Mouse (Mus musculus): ENCODE results near the gene Olfr313. TPM values are rescaled to one million over a fixed set of nuclear protein-coding genes. Genes with fewer than 3 reads are reported as not detected.

The Olfr313 gene
- polyA plus RNA-seq (2014; fragmentation: Illumina TruSeq; extraction: RNeasy Lipid Tissue Mini Kit (QIAGEN cat#74804); ENCODE audit: low read depth, low replicate concordance) = not detected

DNA sequence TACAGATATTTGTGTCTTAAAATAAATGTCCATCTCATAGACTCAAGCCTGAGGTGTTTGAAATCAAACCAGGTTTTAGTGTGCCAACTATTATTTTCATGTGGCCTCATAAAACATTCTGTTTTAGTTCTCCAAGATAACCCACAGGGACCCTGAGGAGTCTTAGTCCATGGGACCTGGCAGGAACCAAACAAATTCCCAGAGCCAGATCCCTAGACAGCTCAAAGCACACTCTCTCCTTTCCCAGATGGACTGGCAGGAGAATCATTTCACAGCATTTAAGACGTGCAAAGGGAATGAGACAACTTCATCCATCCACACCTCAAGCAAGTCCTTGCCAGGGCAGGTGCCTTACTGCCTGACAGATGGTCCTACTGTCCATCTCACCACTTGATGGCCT, at the start of gene Olfr313:
TSS of gene Olfr313 (plus strand) at position 301 of the 400 bp plus-strand sequence.

DNA sequence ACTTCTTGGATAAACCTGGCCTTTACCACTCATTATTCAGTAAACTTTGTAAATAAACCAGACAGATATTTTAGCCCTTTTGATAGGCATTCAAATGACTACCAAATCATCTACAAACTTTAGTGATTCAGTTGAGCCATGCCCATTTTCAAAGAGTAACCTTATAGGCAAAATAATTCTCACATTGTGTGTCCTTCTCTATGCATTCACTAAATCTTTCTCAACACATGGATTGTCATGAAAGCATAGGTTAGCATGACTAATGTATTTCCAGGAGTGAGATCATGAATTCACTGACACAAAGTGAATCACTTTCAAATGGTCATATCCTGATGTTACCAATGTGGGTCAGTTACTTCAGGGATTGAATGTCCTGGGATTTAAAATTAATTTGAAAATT, 41.9 kb upstream of the Olfr313 start, which contains the start of gene Olfr315:
TSS of gene Olfr315 (plus strand) at position 301 of the 400 bp plus-strand sequence.

DNA sequence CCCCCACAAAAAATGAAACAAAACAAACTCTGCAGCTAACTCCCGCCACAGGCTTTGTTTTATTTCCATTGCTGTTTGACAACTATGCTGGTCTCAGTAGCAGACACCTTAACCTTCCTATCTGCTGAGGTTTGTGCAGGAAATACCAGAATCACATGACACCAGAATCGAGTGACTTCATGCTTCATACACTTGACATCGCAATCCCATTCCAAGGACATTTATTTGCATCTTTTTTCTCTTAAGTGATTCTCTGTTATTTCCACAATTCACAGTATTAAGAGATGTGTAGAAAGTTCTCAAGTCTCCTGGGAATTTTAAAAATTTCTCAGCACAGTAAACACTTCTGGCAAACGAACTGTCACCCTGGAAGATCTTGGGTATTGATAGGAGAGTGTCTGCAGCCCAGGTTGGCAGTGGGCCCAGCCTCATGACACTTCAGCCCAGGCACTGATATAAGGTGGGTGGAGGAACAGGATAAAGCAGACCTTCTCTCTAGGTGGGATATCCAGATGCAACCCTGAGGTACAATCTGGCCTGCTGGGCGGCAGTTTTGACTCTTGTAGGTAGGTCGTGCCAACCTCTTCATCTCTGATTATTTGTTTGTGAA, 32.2 kb upstream of the Olfr313 start, which contains the start of gene Olfr314:
TSS of gene Olfr314 (plus strand) at position 473 of the 610 bp plus-strand sequence.

DNA sequence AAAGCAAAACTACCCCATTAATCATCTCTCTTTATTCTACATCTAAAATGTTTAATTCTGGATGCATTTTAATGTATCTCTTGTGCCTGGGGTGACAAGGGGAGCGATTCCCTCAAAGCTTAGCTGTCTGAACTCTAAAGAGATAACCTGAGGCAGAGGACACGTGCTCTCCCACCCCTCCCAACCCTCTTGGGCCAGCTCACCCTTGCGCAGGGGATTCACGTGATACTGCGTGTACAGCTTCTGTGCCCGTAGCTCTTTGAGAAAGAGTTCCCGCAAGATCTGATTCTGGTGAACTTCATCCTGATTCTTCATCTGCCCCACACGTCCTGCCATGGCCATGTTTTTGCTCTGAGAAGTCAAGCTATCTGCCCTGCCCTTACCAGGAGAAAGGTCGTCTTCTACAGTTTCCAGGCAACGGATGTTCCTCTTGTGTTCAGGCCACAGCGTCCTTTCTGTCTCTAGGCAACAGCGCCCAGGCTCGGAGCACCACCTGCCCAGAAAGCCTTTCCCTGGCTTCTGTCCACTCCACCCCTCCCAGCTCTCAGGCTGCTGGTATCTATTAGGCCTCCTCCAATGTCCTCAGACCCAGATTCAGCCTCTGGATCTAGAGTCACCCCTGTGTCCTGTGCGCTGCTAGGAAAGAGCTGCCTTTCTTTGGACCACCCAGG, 13.1 kb upstream of the Olfr313 start, which contains the start of gene Fam183b:
TSS of gene Fam183b (minus strand) at position 403 of the 671 bp plus-strand sequence.

GRCm38 (mm10) chr11:58828937-58829336, 14.1 kb downstream of the Olfr313 start, which contains the start of gene Olfr312:
Olfr312 (plus strand) TSS chr11:58829237.

GRCm38 (mm10) chr11:58838951-58839350, 24.2 kb downstream of the Olfr313 start, which contains the start of gene Olfr311:
Olfr311 (plus strand) TSS chr11:58839251.

DNA sequence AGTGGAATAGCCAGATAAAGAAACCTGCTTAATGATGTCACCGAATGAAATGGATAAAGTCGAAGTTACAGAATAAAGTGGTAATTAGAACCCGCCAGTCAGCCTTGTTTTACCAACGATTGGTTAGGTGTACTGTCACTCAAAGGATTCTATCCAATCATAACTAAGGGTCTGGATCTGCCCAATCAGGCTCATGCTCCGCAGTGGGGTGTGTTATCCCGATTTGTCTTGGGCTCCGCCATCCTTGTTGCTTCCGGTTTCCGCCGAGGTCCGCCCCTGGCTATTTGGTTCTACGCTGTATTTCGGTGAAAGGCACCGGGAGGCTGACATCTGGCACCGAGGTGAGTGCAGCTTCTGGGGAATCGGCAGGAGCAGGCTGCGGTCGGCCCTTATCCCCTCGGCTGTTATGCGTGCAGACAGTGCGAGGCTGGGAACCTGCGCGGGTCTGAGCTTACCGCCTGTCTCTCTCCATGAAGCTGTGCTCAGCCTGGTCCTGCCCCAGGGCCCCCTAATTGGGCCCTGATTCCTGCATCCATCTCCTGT, 32.2 kb downstream of the Olfr313 start, which contains the start of gene Gm12258:
TSS of gene Gm12258 (plus strand) at position 240 of the 543 bp plus-strand sequence.

DNA sequence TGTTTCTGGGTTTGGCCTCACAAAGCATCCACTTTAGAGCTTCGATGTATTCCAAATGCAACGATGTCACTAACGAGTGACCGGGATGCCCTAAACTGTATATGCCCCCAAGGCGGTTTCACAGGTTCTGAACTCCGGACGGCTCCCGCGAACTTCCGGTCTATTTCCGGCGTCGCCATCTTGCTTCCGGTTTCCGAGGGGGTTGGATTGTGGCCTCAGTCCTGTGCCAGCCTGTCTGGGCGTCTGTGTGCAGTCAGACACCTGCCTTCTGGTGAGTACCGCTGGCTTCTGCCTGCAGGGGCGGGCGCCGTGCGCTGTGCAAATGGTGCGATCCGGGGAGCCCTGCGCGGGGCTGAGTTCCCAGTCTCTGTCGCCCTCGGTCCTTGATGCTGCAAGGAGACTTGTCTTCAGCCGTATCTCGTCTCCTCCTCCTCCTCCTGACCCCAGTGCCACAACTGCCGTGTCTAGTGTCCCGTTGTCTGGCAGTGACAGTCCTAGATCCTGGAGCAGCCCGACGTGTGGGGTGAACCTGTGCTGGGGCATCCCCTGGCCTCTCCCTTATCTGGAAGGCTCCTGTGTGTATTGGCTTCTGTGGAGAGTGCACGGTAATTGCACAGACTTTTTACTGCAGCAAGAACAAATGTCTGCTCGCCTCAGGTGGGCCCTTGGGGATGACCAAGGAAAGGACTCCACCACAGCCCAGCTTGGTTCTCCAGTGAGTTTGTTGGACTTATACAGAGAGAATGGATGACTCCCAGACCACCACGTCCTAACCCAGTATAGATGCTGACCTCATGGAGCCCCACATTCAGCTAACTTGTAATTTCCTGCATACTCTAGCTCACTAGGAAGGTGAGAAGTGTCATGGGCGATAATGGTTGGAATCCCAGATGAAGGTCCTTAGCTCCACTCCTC, 52.5 kb downstream of the Olfr313 start, which contains the start of gene 2810021J22Rik:
TSS of gene 2810021J22Rik (plus strand) at position 178 of the 915 bp plus-strand sequence.

Other genes with a start within 250 kb of the Olfr313 start
- not detected for gene Olfr224, start 244.4 kb upstream of the Olfr313 start, polyA plus RNA-seq (2014; fragmentation: Illumina TruSeq; extraction: RNeasy Lipid Tissue Mini Kit (QIAGEN cat#74804); ENCODE audit: low read depth, low replicate concordance)
- gene Olfr325, start 237.3 kb upstream of the Olfr313 start, polyA plus RNA-seq (2014; fragmentation: Illumina TruSeq; extraction: RNeasy Lipid Tissue Mini Kit (QIAGEN cat#74804); ENCODE audit: low read depth, low replicate concordance) = not detected
- gene Olfr324, start 219.9 kb upstream of the Olfr313 start, polyA plus RNA-seq (2014; fragmentation: Illumina TruSeq; extraction: RNeasy Lipid Tissue Mini Kit (QIAGEN cat#74804); ENCODE audit: low read depth, low replicate concordance) = not detected
- not detected for gene 2210407C18Rik, start 198.9 kb upstream of the Olfr313 start, polyA plus RNA-seq (2014; fragmentation: Illumina TruSeq; extraction: RNeasy Lipid Tissue Mini Kit (QIAGEN cat#74804); ENCODE audit: low read depth, low replicate concordance)
- gene Olfr323, start 184.5 kb upstream of the Olfr313 start, polyA plus RNA-seq (2014; fragmentation: Illumina TruSeq; extraction: RNeasy Lipid Tissue Mini Kit (QIAGEN cat#74804); ENCODE audit: low read depth, low replicate concordance) = not detected
- not detected for gene Trim58, start 174.5 kb upstream of the Olfr313 start, polyA plus RNA-seq (2014; fragmentation: Illumina TruSeq; extraction: RNeasy Lipid Tissue Mini Kit (QIAGEN cat#74804); ENCODE audit: low read depth, low replicate concordance)
- gene Olfr322, start 156.2 kb upstream of the Olfr313 start, polyA plus RNA-seq (2014; fragmentation: Illumina TruSeq; extraction: RNeasy Lipid Tissue Mini Kit (QIAGEN cat#74804); ENCODE audit: low read depth, low replicate concordance) = not detected
- not detected for gene Olfr320, start 133.9 kb upstream of the Olfr313 start, polyA plus RNA-seq (2014; fragmentation: Illumina TruSeq; extraction: RNeasy Lipid Tissue Mini Kit (QIAGEN cat#74804); ENCODE audit: low read depth, low replicate concordance)
- not detected for gene Olfr319, start 115.8 kb upstream of the Olfr313 start, polyA plus RNA-seq (2014; fragmentation: Illumina TruSeq; extraction: RNeasy Lipid Tissue Mini Kit (QIAGEN cat#74804); ENCODE audit: low read depth, low replicate concordance)
- gene Olfr318, start 91.0 kb upstream of the Olfr313 start, polyA plus RNA-seq (2014; fragmentation: Illumina TruSeq; extraction: RNeasy Lipid Tissue Mini Kit (QIAGEN cat#74804); ENCODE audit: low read depth, low replicate concordance) = not detected
- gene Olfr317, start 75.8 kb upstream of the Olfr313 start, polyA plus RNA-seq (2014; fragmentation: Illumina TruSeq; extraction: RNeasy Lipid Tissue Mini Kit (QIAGEN cat#74804); ENCODE audit: low read depth, low replicate concordance) = not detected
- not detected for gene Olfr316, start 62.3 kb upstream of the Olfr313 start, polyA plus RNA-seq (2014; fragmentation: Illumina TruSeq; extraction: RNeasy Lipid Tissue Mini Kit (QIAGEN cat#74804); ENCODE audit: low read depth, low replicate concordance)
- gene Olfr315, start 41.8 kb upstream of the Olfr313 start, polyA plus RNA-seq (2014; fragmentation: Illumina TruSeq; extraction: RNeasy Lipid Tissue Mini Kit (QIAGEN cat#74804); ENCODE audit: low read depth, low replicate concordance) = not detected
- gene Olfr314, start 32.0 kb upstream of the Olfr313 start, polyA plus RNA-seq (2014; fragmentation: Illumina TruSeq; extraction: RNeasy Lipid Tissue Mini Kit (QIAGEN cat#74804); ENCODE audit: low read depth, low replicate concordance) = not detected
- gene Fam183b, start 13.0 kb upstream of the Olfr313 start, polyA plus RNA-seq (2014; fragmentation: Illumina TruSeq; extraction: RNeasy Lipid Tissue Mini Kit (QIAGEN cat#74804); ENCODE audit: low read depth, low replicate concordance) = not detected
- gene Olfr312, start 14.2 kb downstream of the Olfr313 start, polyA plus RNA-seq (2014; fragmentation: Illumina TruSeq; extraction: RNeasy Lipid Tissue Mini Kit (QIAGEN cat#74804); ENCODE audit: low read depth, low replicate concordance) = not detected
- gene Olfr311, start 24.3 kb downstream of the Olfr313 start, polyA plus RNA-seq (2014; fragmentation: Illumina TruSeq; extraction: RNeasy Lipid Tissue Mini Kit (QIAGEN cat#74804); ENCODE audit: low read depth, low replicate concordance) = not detected
- gene Gm12258, start 32.2 kb downstream of the Olfr313 start, polyA plus RNA-seq (2014; fragmentation: Illumina TruSeq; extraction: RNeasy Lipid Tissue Mini Kit (QIAGEN cat#74804); ENCODE audit: low read depth, low replicate concordance) = 6.3 TPM
- gene 2810021J22Rik, start 52.2 kb downstream of the Olfr313 start, polyA plus RNA-seq (2014; fragmentation: Illumina TruSeq; extraction: RNeasy Lipid Tissue Mini Kit (QIAGEN cat#74804); ENCODE audit: low read depth, low replicate concordance) = 8.4 TPM
- gene Zfp39, start 89.2 kb downstream of the Olfr313 start, polyA plus RNA-seq (2014; fragmentation: Illumina TruSeq; extraction: RNeasy Lipid Tissue Mini Kit (QIAGEN cat#74804); ENCODE audit: low read depth, low replicate concordance) = 7.6 TPM
- not detected for gene Btnl10, start 102.9 kb downstream of the Olfr313 start, polyA plus RNA-seq (2014; fragmentation: Illumina TruSeq; extraction: RNeasy Lipid Tissue Mini Kit (QIAGEN cat#74804); ENCODE audit: low read depth, low replicate concordance)
- gene Rnf187, start 123.9 kb downstream of the Olfr313 start, polyA plus RNA-seq (2014; fragmentation: Illumina TruSeq; extraction: RNeasy Lipid Tissue Mini Kit (QIAGEN cat#74804); ENCODE audit: low read depth, low replicate concordance) = 14.1 TPM
- gene Hist3h2ba, start 133.9 kb downstream of the Olfr313 start, polyA plus RNA-seq (2014; fragmentation: Illumina TruSeq; extraction: RNeasy Lipid Tissue Mini Kit (QIAGEN cat#74804); ENCODE audit: low read depth, low replicate concordance) = not detected
- 23.7 TPM for gene Hist3h2a, start 139.7 kb downstream of the Olfr313 start, polyA plus RNA-seq (2014; fragmentation: Illumina TruSeq; extraction: RNeasy Lipid Tissue Mini Kit (QIAGEN cat#74804); ENCODE audit: low read depth, low replicate concordance)
- gene Trim17, start 139.7 kb downstream of the Olfr313 start, polyA plus RNA-seq (2014; fragmentation: Illumina TruSeq; extraction: RNeasy Lipid Tissue Mini Kit (QIAGEN cat#74804); ENCODE audit: low read depth, low replicate concordance) = not detected
- 0.44 TPM for gene Trim11, start 163.1 kb downstream of the Olfr313 start, polyA plus RNA-seq (2014; fragmentation: Illumina TruSeq; extraction: RNeasy Lipid Tissue Mini Kit (QIAGEN cat#74804); ENCODE audit: low read depth, low replicate concordance)